Mouse (Mus musculus) gastrocnemius, adult 8-10 months (tissue): ENCODE measurements around the gene Cap2. TPM values are rescaled to one million over a fixed set of nuclear protein-coding genes. Genes with fewer than 3 reads are reported as not detected.

ENCODE experiments used
- DNase-seq, 2 experiments: peaks; one replicate each; pipeline ENCODE4 v3.0.0; 2022; ENCODE audit warnings: low spot score in 2 of 2
- total RNA-seq, 4 experiments: library from RNA; stranded (reverse); gene quantifications; 2 replicates each; pipeline ENCODE4 v1.2.4; 2022

Cap2 gene
- total RNA-seq, 4 experiments from 2014 or later: 252 to 331 (median 305) TPM

DNA sequence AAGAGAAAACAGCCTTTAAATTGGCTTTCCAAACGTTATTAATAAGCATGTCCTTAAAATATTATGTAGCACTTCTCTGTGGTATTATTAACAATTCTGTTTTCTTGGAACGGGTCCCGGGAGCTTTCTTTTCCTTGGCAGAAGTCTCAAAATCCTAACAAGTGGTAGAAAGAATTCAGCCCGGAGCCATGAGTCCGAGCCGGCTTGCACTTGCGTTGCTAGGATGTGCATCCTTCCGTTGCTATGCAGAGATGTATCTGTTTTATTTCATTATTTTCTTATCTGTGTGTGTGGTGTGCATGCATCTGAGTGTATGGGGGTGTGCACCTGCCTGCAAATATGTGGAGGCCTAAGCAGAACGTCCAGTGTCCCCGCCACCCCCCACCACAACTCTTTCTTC lies 126.2 kb downstream of the Cap2 start:
- no peak for DNase-seq

DNA sequence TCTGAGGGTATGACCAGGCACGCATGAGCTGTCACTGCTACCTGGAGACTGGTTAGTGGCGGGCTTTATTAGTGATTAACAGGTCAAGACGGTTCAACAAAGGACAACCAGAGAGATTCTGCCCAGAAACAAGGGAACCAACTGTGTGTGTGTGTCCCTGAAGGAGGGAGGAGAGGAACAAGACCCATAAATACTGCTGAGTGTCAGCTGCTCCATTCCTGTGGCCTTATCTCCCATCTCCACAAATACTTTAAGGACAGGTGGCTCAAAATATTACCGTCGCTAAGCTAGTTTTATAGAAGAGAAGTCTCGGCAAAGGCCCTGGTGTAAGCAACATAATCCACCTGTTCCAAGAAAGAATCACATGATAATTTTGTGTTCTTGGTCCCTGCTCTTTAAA lies 127.7 kb downstream of the Cap2 start:
- DNase-seq: no peak

DNA sequence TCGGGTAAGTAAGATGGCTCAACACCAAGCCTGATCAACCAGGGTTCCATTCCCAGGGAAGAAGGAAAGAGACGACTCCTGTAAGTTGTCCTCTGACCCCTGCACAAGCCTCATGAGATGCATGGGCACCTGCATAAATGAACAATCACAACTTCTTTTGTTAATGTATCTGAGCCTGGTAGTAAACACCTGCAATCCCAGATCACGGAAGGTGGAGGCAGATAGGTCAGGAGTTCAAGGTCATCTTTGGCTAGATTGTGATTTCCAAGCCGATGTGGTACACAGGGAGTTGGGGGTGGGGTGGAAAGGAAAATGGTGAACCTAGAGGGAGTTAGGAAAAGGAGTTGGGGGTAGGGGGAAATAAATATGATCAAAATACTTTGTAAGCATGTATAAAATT lies 131.1 kb downstream of the Cap2 start:
- DNase-seq: no peak

DNA sequence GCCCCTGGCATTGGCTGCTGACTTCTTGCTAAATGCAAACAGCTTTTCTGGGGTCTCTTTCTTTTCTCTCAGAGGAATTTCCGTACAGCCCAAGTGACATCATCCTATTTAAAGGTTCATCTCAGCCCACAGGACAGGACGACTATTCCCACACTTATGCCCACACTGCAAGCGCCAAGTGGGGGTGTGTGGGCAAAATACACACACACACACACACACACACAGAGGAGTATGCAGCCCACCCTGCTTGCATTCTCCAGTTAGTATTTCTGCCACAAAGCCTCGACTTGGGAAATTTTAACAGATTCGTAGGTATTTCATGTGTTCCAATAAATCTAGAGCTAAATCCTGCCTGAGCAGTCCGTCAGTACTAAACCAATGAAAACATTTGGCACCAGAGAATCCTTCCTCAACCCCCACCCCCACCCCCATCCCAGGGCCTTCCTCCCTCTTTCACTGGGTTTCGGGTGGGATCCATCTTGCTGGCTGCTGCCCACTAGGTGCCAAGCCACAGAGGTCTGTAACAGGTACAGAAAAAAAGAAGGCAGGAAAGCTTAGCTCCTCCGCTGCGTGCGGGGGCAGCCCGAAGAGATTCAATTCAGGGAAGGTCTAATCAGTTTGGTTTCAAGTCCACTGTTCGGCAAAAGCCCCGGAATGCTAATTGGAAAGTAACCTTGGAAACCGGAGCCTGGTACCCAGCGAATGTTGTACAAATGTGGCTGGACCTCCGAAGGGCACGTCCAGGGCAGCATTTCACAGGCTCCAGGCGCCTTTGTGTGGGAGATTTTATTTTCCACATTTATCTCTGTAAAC lies 131.9 kb downstream of the Cap2 start:
- no peak for DNase-seq

DNA sequence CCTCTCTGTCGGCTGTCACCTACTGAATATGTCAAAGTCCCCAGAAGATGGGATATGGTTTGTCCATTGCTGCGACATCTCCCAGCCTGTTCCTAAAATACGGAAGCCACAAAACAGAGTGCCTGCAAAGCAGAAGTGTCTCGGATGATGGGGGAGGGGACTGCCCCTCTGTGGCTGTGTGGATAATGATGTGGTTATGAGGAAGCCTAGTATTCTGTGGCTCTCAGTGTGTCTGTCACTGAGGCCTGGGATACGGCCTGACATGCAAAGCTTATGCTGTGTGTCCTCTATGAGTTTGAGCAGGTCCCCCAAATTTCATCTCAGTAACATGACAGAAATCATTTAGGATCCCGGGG lies 132.5 kb downstream of the Cap2 start:
- DNase-seq: no peak

DNA sequence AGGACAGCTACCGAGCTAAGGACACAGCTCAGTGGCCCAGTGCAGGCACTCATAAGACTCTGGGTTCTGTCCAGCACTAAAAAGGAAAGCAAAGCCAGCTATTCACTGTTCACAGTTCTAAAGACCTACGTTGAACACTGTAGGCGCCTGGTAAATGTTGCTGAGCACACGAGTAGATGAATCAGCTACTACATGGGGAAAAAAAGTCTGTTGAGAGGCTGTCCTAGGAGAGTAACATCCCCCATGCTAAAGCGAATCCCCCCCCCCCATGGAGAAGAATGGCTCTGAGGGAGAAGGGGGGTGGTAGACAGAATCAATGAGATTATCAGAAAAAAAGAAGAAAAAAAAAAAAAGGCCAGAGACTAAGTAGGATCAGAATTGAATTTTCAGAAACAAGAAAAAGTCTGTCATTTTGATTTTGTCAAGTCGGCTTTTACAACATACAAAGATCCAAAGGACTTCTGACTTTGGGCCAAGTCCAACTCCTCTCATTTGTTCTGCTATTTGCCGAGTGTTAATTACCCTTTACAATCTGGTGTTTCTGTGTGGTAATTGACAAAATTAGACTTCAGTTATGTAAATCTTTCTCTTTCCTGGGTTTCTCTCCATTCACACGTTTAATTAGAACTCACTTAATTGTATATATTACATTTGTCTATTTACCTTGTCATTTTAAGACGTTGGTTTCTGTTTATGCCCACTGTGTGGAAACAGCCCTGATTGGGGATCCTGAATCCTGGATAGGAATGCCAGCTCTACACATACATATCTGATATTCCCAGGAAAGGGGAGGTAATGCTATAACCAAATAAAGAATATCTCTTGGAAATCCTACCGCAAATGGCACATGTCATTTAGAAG lies 139.2 kb downstream of the Cap2 start:
- no peak for DNase-seq

DNA sequence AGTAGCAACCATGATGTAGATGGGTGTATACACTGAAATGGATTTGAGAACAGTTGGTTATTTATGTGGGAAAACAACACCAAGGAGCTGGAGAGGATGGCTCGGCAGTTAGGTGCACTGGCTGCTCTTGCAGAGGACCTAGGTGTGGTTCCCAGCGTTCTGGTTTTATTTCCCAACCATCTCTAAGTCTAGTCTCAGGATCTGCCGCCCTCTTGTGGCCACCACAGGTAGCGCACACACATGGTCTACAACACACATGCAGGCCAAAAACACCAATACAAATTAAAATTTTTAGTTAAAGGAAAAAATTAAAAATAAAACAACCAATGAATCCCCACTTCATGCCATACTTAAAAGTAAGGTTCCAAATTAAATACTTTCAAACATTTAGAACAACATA lies 140.7 kb downstream of the Cap2 start:
- no peak for DNase-seq

DNA sequence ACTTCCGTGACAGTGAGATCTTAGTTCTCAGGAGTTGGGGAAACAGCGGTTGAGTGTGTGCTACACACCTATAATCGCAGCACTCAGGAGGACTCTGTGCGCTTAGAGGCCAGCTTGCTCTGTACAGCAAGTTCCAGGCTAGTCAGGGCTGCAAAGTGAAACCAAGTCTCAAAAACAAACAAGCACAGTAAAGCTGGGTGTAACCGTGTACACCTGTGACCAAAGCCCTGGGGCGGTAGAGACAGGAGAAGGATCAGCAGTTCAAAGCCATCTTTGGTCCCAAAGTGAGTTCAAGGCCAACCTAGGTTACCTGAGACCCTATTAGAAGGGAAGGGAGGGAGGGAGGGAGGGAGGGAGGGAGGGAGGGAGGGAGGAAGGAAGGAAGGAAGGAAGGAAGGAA lies 142.5 kb downstream of the Cap2 start:
- DNase-seq: no peak

DNA sequence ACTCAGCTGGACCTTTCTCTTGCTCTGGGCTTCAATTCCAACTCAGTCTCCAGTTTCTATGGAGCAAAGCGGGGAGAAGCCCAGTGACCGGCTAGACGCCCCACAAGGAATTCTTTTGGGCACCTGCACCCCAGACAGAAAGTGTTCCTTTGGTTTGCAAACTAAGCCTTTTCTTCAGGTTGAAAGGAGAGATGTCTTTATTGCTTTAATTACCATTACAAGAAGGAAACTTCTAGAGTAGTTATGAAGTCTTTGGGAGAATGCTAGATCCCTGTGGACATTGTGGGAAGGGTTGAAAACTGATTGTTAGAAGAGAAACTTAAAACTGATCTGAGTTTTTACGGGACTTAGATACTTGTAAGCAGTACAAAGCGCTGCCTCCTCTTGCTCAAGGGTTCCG lies 143.8 kb downstream of the Cap2 start:
- DNase-seq: no peak

DNA sequence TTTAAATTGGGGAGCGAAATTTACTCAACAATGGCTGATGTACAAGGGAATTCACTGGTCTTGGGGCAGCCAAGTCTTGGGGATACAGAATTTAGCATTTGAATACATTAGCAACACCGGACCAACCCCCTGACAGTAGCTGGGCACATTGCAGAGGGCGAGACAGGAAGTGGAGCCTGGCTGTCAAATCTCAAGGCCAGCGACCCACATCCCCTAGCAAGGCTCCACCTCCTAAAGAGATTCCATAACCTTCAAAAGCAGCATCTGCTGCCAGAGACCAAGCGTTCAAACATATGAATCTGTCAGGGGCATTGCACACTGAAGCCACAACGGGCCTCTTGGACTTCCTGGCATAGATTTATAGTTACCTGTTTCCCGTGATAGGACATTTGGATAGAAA lies 150.2 kb downstream of the Cap2 start:
- no peak for DNase-seq

DNA sequence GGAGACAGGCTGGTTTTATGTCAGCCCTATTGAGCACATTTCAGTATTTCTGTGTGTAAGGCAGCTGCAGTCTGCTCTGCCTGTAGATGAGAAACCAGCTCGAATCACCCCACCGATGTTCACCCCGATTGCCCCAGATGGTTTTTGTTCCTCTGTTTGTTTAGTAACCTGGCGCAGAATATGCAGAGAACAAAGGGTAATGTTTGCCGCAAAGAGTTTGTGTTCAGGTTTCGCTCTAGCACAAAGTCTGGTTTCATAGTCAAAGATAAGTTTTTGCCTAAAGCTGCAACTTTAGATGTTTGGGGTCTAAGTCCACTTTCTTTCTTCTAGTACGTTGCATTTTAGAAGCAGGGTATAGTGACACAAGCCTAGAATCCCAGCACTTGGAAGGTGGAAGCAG lies 151.0 kb downstream of the Cap2 start:
- no peak for DNase-seq

DNA sequence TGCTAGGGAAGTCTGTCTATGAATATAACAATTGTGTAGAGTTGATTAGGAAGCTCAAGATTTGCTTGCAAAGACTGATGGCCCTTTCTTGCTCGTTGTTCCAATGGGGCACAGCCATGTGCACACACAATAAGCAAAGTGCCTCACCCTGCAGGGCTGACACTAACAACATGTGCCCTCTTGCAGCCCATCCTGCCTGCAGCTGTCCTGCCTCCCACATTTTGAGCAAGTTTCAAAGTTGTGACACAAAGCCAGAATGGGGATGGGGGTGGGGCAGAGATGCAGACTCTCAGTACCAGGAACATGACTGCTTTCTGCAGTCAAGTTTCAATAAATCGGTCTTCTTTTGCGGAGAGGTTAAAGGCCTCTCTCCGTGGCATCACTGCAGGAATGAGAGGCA lies 152.0 kb downstream of the Cap2 start:
- DNase-seq: no peak

DNA sequence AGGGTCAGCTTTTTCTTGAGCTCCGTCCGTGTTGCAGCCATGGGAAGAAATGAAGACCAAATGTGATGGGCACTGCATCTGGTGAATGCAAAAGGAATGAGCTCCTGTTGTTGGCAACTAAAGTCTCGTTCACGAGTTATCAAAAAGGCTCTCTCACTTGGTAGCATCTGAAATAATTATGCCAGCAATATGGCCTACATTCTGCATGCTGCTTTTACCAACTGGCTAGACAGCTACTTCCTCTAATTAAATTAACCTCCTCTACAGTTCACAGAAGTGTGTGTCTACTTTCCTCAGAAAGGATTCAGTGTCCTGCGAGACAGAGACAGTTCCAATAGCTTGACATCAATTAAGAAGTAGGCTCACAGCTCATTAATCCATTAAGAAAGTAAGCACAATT lies 152.9 kb downstream of the Cap2 start:
- DNase-seq: no peak

DNA sequence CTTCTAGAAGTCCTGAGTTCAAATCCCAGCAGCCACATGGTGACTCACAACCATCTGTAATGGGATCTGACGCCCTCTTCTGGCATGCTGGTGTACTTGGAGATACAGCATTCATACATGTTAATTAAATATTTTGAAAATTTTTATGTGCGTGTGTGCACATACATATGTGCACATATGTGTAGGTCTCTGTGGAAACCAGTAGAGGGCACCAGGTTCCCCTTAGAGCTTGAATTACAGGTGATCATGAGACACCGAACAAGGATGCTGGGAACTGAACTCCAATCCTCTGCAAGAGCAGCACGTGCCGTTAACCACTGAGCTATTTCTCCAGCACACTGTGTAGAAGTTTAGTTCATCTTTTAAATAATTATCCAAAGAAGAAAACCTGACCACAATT lies 157.6 kb downstream of the Cap2 start:
- no peak for DNase-seq

DNA sequence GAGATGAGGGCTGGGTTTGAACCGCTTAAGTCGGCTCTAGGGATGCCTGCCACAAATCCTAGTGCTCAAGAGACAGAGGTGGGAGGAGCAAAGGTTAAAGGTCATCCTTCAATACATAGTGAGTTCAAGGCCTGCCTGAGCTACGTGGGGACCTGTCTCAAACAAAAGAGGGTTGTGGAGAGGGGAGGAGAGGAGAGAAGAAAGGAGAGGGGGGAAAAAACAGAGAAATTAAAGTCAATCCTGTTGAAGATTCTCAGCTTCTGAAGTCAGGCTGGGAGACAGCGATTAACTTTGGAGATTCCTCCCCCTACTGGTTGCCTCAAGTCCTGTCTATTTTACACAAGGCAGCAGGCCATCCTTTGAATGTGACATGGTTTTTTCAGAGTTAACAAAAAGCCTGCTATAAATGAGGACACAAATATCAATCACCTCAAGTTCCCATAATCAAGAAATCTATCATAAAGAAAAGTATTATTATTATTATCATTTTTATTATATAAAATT lies 161.9 kb downstream of the Cap2 start:
- DNase-seq: no peak

DNA sequence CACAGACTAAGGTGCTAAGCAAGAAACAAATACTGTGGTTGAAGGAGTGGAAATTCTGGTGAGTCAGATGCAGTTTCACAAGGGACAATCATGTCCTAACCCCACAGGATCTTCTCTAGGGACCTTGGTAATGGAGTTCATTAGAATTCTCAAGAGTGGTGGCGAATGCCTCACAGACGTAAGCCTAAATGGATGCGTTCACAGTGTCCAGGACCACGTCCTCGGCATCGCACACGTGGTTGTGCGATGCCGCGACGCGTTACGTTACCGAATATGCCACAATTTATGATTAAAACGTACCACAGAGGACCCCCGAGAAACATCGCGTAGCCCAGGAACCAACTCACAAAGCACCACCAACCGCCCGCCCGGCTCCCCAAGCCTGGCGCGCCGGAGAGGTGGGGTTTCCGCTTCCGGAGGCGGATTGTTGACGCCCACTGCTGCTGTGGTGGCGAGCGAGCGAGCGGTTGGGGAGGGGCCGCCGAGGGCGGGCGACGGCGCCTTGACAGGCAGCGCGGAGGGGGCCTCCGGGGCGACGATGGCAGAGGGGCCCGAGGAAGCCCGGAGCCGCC lies 167.5 kb downstream of the Cap2 start, which contains the start of gene Fam8a1:
Gene Fam8a1 (plus strand): TSS at position 475 of the 572 bp plus-strand sequence.
- peak; percentile 86 to 87 for DNase-seq

DNA sequence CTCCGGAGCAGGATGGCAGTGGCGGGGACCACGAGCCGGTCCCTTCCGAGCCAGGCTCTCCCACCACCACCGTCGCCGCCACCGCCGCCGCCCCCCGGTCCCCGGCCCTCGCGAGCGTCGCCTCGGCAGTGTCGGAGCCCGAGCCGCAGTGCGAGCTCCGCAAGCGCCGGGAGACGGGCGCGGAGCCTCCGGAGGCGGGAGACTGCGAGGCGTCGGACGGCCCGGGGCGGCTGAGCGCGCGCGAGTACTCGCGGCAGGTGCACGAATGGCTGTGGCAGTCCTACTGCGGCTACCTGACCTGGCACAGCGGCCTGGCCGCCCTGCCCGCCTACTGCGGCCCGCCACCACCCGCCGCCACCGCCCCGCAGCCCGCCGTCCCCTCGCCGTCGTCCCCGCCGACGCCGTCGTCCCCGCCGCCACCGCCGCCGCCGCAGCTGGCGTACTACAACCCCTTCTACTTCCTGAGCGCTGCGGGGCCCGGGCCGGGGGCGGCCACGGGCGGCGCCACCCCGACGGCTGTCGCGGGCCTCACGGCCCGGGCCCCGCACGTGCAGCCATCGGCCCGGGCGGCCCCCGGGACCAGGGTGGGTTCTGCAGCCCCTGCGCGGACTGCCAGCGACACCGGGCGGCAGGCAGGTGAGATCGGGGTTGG lies 168.1 kb downstream of the Cap2 start:
- DNase-seq: peak in 1 of 2 experiments; percentile 12

DNA sequence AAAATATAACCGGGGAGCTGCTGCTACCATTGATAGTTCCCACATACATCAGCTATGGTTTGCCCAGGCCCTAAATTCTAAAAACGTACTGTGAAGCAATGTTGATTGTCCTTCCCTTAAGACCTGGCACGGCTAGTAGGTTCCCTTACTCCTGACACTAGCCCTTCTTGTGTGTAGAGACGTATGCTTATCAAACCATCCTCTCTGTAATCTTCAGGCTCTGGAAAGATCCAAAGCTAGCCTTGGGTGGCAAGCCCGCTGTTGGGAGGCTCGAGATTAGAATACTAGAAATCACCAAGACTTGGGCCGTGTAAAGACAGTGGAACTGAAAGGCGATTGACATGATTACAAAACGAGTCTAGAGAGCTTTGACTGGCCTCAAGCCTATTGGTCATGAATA lies 168.9 kb downstream of the Cap2 start:
- no peak for DNase-seq

DNA sequence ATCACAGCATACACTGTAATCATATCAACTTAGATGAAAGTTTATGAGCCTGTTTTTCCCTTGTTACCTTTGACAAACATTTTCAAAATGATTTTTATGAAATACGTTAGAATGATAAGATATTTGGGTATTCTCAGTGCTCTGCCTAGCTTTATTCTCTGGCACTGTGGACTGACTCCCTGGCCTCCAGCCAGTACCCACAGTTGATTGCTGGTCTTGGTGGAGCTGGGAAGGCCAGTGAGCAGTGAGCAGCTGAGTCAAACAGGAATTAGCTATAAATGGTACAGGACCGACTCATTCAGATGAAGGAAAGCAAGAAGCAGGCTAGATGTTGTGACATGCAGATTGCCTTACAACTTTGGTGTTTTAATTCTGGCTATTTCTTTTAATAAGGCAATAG lies 173.0 kb downstream of the Cap2 start:
- no peak for DNase-seq

DNA sequence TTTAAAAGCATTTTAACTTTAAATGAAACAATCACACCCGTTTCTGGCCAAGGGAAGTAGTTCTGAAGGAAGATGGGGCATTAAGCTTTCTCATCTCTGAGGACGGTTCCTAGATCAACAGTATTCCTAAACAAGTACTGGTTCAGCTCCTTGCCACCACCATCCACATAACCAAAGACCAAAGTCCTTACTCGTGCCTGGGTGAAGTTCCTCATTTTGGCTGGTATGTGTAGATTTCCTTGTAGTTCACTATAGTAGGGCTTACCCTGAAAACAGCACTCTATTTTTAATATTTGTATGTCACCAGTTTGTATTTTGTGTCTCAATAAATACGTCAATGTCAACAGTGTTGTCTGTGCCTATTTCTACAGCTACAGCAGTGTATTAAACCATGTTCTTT lies 176.1 kb downstream of the Cap2 start:
- DNase-seq: no peak

DNA sequence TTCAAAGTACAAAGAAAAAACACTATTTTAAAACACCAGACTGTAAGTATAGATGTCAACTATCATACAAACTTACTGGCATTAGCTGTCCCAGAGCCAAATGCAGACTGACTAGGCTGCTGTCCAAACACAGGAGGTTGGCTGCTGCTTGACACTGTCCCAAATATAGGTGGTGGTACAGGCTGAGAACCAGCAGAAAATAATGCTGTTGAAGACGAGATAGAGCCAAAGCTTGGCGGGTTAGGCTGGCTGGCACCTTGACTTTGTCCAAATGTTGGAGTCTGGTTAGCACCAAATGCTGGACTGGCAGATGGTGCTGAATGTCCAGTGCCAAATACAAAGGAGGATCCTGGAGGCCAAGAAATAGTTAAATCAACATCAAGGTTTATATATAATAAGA lies 181.3 kb downstream of the Cap2 start:
- DNase-seq: no peak

DNA sequence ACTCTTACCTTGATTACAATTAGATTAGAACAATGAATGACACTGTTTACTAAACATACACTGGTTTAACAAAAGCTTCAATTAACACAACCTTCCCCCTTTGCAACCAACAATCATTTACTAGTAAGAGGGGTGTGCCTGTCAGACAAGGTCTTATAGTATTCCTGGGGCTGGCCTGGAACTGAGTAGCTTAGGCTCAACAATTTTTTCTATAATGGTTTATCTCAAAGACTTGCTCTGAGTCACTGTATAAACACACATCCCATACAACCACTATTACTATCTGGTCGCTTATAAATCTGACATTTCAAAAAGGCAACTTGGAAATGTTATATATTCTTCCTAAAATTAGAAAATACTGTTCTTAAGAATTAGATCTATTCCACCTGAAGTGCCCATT lies 181.7 kb downstream of the Cap2 start:
- DNase-seq: no peak
